Mouse (Mus musculus) layer of hippocampus, postnatal 36 days (tissue): ENCODE measurements around the gene Pacs2. TPM values are rescaled to one million over a fixed set of nuclear protein-coding genes. Genes with fewer than 3 reads are reported as not detected.

Experiments used
- DNase-seq, 2 experiments: peaks; one replicate each; pipeline ENCODE4 v3.0.0; 2022
- total RNA-seq, 2 experiments: library from RNA; stranded (reverse); gene quantifications; 2 replicates each; pipeline ENCODE4 v1.2.3; 2021

Pacs2 gene
- total RNA-seq, 2 experiments from 2014 or later, result 87.3 to 88.1 TPM

DNA sequence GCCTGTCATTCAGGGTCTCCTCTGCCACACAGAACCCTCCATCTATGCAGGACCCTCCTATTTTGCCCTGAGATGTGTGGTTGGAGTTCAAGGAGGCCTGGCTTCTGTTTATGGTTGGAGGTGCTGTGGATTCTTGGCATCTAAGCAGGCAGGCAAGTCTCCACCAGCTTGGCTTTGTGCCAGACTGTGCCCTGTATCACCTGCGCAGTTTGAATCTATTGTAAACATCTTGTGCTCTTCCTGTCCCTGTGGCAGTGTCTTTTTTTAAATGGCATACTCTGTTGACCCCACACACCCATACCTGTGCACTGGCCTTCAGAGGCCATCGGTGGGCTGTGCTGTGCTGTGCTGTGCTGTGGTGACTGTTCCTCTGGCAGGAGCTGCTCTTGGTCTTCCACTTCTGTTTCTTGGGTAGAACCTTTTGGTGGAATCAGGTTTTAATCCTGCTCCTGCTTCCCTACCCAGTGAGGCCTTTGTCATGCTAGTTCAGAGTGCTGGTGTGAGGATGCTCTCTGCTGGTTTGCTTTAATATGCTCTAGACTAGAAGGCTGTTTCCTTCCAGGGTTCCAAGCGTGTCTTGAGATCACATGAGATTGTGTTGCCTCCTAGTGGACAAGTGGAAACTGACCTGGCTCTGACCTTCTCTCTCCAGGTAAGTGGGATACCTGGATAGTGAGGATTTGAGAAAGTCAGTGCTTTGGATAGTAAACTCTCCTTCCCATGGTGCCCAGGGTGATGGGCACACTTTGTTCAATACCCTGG, 30.8 kb downstream of the Pacs2 start:
- DNase-seq, result no peak

DNA sequence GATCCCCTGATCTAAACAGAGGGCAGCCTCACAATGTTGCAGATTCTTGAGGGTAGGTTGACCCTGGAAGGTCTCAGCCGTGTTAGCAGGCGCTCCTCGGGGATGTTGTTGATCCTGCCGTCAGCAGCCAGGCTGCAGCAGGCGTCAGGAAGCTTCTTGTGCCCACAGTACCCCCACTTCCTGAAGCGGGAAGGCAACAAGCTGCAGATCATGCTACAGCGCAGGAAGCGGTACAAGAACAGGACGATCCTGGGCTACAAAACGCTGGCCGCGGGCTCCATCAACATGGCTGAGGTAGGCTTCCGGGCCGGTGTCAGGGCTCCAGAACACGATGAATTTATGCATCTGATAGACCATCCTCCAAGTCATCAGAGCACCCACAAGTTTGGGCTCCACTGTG, 32.6 kb downstream of the Pacs2 start:
- no peak for DNase-seq

DNA sequence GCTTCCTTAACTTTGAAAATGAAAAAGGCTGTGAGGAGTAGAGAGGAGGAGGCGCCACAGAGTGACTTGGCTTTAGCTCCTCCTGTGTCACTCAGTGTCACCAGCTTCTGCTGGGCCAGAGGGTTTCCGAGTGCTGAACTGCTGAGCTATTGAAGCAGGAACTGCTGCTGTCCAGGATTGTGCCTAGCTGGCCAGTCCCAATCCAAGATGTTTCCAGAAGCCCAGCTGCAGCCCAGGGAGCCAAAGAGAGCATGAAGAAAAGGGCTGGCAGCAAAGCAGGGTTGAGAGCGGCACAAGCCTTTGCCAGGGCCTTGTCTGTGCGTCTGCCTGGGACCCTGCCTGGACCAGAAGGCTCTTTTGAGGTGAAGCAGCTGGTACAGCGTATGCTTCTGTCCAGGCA, 33.8 kb downstream of the Pacs2 start:
- peak in 1 of 2 experiments; percentile 39 for DNase-seq

DNA sequence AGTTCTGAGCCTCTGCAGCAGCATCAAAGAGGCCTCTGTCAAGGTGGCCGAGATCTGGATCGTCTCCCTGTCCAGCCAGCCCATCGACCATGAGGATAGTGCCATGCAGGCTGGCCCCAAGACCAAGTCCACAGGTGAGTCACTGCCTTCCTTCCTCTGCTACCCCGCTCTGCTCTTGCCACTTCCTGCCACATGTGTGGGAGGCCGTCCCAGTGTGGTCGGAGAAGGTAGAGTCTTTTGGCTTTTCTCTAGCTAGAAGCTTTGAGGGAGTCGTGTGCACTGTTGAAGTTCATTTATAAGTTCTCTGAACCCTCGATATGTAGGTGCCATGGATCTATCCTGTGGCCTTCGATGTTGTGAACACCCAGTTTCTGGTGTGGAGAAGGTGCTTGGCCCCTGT, 35.5 kb downstream of the Pacs2 start:
- DNase-seq, result no peak

DNA sequence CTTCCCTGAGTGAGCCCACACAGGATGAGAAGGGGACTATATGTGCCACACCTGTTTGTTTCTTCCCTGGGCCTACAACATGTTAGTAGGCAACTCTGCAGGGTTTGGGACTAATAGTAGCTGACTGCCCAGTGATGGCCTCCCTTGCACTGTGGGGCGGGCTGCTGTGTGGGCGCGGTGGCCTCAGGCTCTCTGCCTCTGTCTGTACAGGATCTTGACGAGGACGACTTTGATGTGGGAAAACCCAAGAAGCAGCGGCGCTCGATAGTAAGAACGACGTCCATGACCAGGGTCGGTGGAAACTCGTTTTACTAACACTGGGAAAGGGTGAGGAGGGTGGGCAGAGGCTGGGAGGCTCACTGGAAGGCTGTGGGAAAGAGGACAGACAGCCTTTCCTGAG, 36.4 kb downstream of the Pacs2 start:
- no peak for DNase-seq

DNA sequence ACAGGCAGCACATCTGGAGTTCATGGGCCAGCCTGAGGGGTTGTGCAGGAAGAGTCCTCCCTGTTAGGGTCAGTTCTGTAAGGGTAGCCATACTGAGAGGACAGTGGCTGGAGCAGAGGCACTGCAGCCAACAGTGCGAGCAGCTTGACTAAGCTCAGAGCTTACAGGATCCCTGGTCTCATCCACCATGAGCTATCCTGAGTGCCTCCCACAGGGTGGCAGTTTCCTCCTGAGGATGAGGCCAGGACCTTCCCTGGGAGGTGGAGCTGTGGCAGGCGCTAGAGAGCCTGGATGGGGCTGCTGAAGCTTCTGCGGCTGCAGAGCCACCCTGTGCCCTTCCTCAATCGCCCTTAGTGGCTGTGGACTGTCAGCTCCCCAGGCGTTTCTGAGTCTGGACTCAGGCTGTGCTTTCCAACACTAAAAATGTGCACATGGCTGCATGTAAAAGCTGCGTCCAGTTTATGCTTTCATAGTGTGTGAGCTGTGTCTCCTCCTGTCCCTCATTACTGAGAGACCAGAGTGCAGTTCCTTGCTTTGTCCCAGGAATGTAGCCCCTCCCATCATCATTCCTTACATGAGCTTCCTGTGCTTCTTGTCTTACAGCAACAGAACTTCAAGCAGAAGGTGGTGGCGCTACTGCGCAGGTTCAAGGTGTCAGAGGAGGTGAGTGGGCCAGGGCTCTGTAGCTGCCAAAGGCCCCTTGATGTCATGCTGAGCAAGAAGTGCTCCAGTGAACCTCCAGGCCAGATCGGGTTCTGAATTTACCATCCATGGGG, 37.5 kb downstream of the Pacs2 start:
- DNase-seq, result no peak

DNA sequence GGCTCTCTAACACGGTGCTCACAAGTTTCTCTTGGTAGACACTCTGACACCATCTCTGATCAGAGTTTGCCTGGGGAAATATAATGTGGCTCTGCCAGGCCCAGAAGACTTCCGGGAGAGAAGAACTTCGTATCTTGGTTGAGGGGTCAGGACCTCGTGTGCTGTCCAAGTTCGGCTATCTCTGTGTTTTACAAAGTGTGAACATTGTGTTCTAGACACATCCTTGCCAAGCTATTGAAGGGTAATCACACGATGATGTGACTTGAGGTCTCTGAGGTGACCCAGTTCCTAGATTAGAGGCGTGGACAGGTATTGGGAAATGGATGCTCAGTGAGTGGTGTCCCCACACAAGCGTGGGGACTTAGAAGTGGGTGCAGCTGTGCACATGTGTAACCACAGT, 41.8 kb downstream of the Pacs2 start:
- no peak for DNase-seq

DNA sequence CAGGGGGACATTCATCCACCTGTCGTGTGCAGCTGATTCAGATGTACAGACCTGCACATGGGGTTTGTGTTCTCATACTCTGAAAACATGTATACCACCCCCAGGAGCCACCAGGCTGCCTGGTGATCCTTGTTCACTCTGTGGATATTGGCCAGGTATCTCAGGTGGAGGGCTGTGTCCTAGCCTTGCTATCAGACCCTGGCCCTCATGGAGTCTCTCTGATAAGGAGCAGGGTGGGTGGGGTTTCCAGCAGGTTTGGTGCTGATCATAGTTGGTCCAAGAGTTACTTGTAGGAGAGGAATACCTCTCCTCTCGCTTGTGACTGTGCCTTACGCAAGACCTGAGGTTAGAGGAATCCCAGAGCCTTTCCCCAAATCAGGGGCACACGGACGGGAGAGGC, 45.9 kb downstream of the Pacs2 start:
- DNase-seq, result no peak

DNA sequence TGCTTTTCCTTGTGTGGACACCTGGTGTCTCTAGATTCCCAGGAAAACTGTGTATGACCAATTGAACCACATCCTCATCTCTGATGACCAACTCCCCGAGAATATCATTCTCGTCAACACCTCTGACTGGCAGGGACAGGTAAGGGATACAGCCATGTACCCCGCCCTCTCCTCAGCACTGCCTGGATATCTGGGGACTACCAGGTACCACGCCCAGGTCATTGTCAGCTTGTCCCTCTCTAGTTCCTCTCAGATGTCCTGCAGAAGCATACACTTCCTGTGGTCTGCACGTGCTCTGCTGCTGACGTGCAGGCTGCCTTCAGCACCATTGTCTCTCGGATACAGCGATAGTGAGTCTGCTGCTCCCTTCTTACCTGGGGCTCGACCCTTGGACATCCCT, 47.3 kb downstream of the Pacs2 start:
- DNase-seq, result no peak

DNA sequence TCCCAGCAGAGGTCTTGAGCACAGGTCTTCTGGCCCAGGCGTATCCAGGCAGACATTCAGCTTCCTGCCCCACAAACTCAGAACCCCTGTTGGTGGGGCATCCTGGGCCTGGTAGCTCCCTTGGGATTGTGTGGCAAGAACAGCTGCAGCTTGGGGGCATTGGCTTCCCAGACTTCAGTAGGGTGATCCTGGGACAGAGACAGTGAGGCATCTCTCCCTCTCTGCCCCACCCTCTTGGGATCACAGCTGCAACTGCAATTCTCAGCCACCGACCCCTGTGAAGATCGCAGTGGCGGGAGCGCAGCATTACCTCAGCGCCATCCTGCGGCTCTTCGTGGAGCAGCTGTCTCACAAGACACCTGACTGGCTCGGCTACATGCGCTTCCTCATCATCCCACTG, 47.9 kb downstream of the Pacs2 start:
- DNase-seq, result no peak

DNA sequence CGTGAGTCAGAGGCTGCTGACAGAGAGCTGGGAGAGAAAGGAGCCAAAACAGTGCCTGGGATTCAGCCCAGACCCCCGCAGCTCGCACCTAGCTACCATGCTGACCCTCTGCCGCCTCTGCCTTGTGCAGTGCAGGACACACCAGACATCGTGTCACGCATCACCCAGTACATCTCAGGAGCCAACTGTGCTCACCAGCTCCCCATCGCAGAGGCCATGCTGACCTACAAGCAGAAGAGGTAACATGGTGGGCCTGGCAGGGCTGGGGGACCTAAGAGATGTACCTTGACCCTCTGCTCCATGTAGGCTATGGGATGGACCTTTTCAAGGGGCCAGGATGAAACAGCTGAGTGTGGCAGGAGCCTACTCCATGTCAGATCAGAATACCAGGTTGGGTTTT, 49.4 kb downstream of the Pacs2 start:
- no peak for DNase-seq

DNA sequence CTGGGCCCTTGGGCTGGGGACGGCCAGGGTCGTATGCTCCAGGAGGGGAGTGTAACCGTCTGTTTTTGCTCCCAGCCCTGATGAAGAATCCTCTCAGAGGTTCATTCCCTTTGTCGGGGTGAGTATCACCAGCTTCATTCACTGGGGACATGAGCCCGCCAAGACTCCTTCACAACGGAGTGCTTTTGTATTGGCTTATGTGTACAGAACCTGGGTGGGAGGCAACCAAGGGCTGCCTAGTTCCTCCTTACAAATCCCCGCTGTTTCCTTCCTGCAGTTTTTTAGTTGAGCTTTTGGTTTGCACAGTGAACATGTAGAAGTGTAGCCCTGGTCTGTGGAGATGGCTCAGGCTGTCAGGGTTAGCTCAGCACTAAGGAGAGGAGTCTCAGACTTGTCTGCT, 53.7 kb downstream of the Pacs2 start:
- DNase-seq, result no peak

DNA sequence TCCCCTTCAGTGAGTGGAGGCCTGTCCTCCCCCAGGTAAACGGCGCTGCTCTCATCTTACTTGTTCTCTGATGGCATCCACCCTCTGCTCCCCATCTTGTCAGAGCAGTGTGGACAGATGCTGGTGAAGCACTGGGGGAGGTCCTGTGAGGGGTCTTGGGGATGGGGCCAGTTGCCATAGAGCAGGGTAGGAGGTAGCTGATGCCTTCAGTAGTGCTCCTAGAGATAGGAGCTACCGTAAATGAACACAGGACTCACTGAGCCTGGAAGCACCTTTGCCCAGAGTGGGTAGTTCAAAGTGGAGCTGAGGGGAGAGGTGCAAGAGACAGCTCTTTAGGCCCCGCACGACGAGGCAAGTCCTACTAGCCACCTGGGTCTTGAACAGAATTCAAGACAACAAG, 55.1 kb downstream of the Pacs2 start:
- DNase-seq, result no peak

DNA sequence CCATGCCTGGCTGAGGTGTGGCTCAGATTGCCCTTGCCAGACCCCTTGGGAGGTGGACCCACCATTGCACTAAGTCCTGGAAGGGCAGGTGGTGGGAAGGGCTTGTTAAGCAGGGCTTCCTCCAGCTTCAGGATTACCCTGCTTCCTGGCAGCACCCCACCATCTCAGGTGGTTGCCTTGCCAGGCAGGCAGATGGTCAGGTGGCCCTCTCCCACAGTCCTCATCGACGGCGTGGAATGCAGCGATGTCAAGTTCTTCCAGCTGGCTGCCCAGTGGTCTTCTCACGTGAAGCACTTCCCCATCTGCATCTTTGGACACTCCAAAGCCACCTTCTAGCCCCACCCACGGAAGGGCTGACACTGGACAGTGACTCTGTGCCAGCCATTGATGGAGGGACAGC, 57.0 kb downstream of the Pacs2 start:
- no peak for DNase-seq

DNA sequence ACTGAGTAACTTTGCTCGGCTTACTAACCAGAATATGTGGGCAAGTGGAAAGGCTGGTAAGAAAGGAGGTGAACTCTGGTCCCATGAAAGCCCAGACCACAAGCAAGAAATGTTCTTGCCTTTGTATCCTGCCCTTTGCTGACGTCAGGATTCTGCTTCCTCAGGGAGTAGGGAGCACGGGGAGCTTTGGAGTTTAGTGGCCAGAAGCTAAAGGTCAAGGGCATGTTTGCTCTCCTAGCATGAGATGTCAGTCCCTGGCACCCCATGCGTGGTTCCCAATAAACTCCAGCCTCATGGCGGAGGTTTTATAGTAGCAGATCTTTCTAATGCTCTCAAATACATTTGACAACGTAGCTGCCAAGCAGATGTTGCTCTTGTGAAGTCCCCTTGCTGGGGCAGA, 57.5 kb downstream of the Pacs2 start:
- DNase-seq, result no peak

DNA sequence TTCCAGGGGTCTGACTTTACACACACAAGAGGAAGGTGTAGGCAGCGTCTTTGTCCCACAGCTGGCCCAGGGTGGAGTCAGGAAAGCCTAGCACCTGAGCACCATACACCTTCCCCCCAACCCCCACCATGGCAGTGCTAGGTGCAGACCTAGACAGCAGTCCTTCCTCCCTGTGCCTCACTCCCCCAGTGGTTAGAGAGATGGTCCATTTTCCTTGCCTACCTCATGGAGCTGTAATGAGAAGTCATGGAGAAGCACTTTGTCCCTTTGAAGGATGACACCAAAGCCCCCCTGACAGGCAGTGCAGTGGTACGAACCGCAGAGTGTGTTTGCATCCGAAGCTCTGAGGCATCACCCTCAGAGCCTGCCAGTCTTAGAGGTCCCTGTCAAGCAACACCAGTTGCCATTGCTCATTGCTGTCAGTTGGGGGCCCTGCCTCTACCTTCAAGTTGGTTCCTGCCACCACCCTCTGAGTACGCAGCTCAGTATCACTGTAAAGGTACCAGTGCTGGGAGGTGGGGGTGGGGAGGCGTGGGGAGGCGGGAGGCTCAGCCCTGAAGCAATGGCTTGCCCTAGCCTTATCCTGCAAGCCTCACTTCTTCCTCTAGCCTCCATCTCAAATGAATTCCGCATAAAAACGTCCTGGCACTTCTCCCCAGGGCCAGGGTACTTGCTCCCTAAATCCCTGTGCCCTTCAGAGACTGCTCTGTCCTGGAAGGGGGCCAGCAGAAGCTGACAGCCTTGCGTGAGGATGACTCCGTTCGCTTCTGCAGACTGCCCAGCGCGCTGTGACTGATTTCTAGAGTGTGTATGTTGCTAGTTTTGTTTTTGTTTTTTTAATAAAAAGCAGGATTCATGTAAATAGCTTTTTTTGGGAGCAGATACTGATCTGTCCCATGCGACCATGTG, 59.4 kb downstream of the Pacs2 start:
- DNase-seq, result no peak

DNA sequence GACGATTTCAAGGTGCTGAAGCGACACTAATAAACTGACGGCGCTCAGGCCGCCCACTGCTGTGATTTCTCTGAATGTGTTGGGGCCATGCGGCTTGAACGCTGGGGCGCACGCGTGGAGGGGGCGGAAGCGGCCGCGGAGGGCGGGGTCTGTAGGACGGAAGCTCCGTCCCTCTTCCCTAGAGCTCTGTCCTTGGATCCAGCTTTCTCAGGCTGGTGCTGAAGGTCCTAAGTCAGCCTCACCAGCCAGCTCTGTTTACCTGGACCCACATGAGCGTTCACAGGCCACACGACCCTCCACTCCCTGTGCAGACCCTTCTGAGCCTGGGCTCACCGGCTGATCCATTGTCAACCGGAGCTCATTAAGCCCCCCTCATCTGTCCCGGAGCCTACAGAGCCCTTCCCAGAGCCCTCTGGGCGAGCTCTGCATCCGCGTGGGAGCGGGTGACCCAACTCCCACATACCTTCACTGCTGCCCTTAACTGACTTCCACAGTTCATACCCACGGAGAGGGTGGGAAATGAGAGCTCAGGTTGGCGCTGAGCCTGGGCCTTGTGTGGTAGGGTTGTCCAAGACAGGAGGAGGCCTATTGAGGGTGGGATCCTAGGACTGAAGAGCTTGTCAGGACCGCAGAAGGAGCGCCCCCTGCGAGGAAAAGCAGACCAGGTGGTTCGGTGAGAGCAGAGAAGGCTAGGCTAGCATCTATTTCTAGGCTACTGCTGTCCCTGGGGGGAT, 60.2 kb downstream of the Pacs2 start, which contains the start of gene Tex22:
TSS of gene Tex22 (plus strand) at position 174 of the 734 bp plus-strand sequence.
- DNase-seq, result peak; percentile 88

DNA sequence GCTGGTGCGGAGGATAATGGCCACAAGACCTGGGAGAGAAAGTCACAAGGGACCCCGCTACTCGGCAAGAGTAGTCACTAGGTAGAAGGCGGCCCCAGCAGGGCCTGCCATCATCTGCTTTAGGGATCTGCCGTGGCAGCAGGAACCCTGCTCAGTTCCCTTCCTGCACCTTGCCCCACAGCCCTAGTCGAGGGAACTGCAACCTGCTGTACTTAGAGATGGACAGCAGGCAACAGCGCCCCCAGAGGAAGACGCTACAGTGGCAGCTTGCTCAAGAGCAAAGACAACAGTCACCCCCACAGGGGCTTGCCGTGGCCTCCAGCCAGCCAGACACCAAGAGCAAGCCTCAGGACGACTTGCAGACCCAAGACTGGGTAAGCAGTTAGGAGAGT, 60.8 kb downstream of the Pacs2 start:
- peak; percentile 84 to 85 for DNase-seq

DNA sequence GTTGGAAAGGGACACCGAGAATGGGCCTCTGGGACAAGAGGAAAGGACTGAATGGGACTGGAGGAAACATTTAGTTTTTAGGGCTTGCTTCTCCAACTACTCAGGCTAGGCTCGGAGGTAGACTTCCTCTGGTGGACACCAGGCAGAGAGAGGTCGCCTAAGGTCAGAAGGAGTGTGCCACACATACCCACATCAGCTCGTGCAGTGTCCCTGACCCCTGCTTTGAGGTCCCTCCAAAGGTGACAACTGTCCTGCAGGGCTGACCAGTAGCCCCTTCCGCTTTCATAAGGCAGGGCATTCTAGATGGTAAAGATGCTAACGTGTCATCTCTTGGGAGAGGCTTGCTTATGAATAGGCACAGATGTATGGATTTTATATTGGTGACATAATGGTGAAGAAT, 61.2 kb downstream of the Pacs2 start:
- DNase-seq, result no peak

DNA sequence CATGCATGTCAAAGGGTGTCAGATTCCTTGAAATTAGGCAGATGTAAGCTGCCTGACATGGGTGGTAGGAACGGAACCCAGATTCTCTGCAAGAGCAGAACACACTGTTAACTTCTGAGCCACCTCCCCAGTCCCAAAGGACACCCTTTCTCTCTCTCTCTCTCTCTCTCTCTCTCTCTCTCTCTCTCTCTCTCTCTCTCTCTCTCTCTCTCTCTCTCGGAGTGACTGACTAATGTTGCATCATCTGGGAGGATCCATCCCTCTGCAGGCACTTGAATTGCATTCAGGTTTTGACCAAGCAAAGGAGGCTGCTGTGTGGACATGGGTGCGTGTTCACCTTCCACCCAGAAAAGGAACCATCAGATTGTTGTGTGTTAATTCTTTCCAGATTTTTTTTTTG, 73.0 kb downstream of the Pacs2 start:
- no peak for DNase-seq

DNA sequence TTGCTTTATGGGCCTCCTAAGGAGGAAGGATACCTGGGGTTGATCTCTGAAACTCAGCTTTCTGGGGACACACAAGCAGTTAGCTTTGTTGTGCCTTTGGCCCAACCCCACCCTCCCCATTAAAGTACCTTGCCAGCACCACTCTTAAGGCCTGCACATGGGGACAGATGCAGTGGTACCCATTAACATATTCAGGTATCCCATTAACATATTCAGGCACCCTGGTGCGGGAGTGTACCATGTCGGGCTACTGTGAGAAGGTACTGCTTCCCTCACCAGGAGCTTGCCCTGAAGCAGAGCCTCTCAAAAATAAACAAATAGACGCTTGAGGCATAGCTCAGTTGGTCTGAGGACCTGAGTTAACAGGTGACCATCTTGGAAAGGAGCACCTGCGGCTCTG, 73.7 kb downstream of the Pacs2 start:
- no peak for DNase-seq

DNA sequence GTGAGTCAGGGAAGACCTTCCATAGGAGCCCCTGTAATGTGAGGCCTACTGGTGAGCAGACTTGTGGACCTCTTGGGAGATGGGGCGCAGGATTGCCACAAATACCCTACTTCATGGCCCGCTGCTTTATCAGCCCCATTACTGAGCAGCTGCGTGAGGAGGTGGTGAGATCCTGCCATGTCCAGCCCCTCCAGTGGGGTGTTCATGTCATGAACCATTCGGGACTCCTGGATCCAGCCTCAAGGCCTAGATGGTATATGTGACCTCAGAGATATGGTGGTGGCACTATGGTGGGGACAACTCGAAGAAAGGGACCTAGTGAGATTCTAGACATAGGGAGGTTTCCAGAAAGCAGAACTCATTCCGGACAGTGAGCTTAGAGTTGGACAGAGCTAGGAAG, 74.8 kb downstream of the Pacs2 start:
- no peak for DNase-seq
